Mouse (Mus musculus) midbrain, embryonic 15.5 days (tissue): ENCODE results near the gene Stk19. TPM values are rescaled to one million over a fixed set of nuclear protein-coding genes. Genes with fewer than 3 reads are reported as not detected.
"Not testable (repeated sequence)": the region's sequence is repeated elsewhere in the genome, so short reads cannot be mapped to it uniquely, and the experiment has no call there.

Experiments
- ATAC-seq: fragments of 200-750 bp; cut with Nextera tagmentation; replicated peaks from 2 replicates; pipeline ENCODE4 v1.8.0; 2017; ENCODE audit warnings: moderate TSS enrichment
- H3K27ac ChIP-seq: fragments of 300-500 bp; sonication (generic); 2 replicates; pipeline ENCODE4 v1.5.1; 2015; ENCODE audit warnings: mild to moderate bottlenecking, inconsistent platforms
- H3K27me3 ChIP-seq: fragments of 300-500 bp; sonication (generic); replicated peaks from 2 replicates; pipeline ENCODE4 v1.6.1; 2015; ENCODE audit warnings: inconsistent platforms
- H3K36me3 ChIP-seq: fragments of 300-500 bp; sonication (generic); replicated peaks from 2 replicates; pipeline ENCODE4 v1.6.1; 2015; ENCODE audit warnings: inconsistent platforms
- H3K4me1 ChIP-seq: fragments of 300-500 bp; sonication (generic); 2 replicates; pipeline ENCODE4 v1.6.1; 2015; ENCODE audit warnings: inconsistent platforms
- H3K4me2 ChIP-seq: fragments of 300-500 bp; sonication (generic); 2 replicates; pipeline ENCODE4 v1.6.1; 2015; ENCODE audit warnings: inconsistent platforms, mild to moderate bottlenecking, moderate library complexity
- H3K4me3 ChIP-seq: fragments of 300-500 bp; sonication (generic); 2 replicates; pipeline ENCODE4 v1.5.1; 2015; ENCODE audit warnings: mild to moderate bottlenecking, inconsistent platforms
- H3K9ac ChIP-seq: fragments of 300-500 bp; sonication (generic); 2 replicates; pipeline ENCODE4 v1.6.1; 2015; ENCODE audit warnings: mild to moderate bottlenecking, inconsistent platforms
- H3K9me3 ChIP-seq: fragments of 300-500 bp; sonication (generic); 2 replicates; pipeline ENCODE4 v1.6.1; 2016; ENCODE audit warnings: inconsistent platforms
- WGBS: fragments of 180-500 bp; shearing (Covaris S2); methylation state at CpG from one replicate; pipeline ENCODE4 v1.1.7; 2015; ENCODE audit warnings: mixed read lengths; 5-methylcytosine and 5-hydroxymethylcytosine counted together
- polyA plus RNA-seq: library from polyadenylated mRNA; unstranded; fragments of >200 nt; fragmentation: Nextera tagmentation; extraction: Ambion mirVana; gene quantifications from 2 replicates; pipeline ENCODE4 v1.2.1, GENCODE M21; 2015

Stk19 gene
- polyA plus RNA-seq, 1 experiment from 2014 or later: 41.2 TPM

DNA sequence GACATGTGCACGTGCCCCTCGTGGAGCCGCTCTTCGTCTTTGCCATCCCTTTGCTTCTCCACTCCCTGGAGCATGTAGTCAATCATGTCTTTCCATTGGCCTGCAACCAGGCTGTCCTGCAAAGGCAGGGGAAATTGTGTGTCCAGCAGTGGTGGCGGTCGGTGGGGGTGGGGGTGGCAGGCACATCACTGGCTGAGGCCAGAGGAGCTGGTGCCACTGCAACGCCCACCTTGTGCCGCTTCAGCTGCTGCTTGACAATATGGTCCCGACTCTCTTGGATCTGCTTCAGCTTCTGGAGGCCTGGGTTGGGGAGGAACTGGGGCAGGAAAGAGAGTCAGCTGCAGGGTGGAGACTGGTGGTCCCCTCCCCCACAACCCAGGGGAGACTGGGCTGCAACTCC, 34.0 kb downstream of the Stk19 start:
- H3K4me1 ChIP-seq, ATAC-seq, H3K27me3 ChIP-seq, H3K27ac ChIP-seq, H3K9ac ChIP-seq, H3K4me3 ChIP-seq, H3K36me3 ChIP-seq, H3K4me2 ChIP-seq, H3K9me3 ChIP-seq: not testable (repeated sequence)
- 90% methylated on average over 9 of the region's 9 CpGs for WGBS

DNA sequence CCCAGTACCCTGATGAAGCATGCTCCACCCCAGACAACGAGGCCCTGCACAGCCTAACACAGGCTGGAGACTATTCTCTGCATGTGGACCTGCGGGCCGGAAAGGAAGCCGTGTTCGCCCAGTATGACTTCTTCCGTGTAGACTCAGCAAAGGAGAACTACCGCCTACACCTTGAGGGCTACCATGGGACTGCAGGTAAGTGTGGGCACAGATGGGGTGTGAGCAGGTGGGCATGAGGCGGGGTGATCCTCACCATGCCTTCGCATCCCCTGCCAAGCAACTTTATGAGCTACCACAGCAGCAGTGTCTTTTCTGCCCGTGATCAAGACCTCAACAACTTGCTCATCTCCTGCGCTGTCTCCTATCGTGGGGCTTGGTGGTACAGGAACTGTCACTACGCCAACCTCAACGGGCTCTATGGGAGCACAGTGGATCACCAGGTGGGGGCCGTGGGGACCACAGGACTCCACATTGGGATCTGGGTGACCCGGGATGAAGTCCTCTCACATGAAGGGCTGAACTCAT, 35.9 kb downstream of the Stk19 start:
- not testable (repeated sequence) for H3K4me2 ChIP-seq, H3K4me1 ChIP-seq, H3K27me3 ChIP-seq, H3K9ac ChIP-seq, H3K27ac ChIP-seq, H3K4me3 ChIP-seq, H3K36me3 ChIP-seq, ATAC-seq, H3K9me3 ChIP-seq
- 93% methylated on average over 16 of the region's 16 CpGs for WGBS

DNA sequence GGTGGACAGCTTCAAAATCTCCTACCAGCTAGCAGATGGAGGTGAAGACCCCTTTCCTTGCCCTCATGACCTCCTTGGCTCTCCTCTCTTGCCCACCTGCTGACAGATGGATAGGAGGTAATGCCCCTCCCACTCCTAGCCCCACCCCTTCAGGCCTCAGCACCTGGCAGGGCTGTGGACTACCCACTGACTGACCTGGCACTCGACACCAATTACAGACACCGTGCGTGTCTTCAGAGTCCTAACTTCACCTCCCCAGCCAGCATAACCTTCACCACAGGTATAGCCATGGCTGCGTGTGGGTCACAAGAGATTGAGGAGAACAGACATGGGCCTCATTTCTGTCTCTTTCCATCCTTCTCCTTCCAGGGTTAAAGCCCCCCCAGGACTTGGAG, 37.2 kb downstream of the Stk19 start:
- 94% methylated on average over 4 of the region's 4 CpGs for WGBS
- no peaks in the 10 kb centered on the region for H3K27me3 ChIP-seq
- no peak overlapping the region for H3K4me3 ChIP-seq
- H3K9ac ChIP-seq: no peak overlapping the region
- H3K4me1 ChIP-seq: no peaks in the 10 kb centered on the region
- ATAC-seq: no peak
- H3K9me3 ChIP-seq: no peaks in the 10 kb centered on the region
- H3K27ac ChIP-seq: no peak overlapping the region
- H3K4me2 ChIP-seq: no peak overlapping the region
- H3K36me3 ChIP-seq: no peaks in the 10 kb centered on the region

- Histone ChIP-seq H3K9ac (no peak overlapping the region), H3K4me1 (no peaks in the 10 kb centered on the region), H3K4me2 (no peak overlapping the region), H3K9me3 (no peaks in the 10 kb centered on the region), H3K27ac (no peak overlapping the region), H3K36me3 (no peaks in the 10 kb centered on the region), H3K27me3 (no peaks in the 10 kb centered on the region), H3K4me3 (no peak overlapping the region)
- WGBS: 91% methylated on average over 15 of the region's 17 CpGs
- no peak for ATAC-seq
Measured at GRCm38 (mm10) chr17:34798866-34799530, 37.7 kb downstream of the Stk19 start.

DNA sequence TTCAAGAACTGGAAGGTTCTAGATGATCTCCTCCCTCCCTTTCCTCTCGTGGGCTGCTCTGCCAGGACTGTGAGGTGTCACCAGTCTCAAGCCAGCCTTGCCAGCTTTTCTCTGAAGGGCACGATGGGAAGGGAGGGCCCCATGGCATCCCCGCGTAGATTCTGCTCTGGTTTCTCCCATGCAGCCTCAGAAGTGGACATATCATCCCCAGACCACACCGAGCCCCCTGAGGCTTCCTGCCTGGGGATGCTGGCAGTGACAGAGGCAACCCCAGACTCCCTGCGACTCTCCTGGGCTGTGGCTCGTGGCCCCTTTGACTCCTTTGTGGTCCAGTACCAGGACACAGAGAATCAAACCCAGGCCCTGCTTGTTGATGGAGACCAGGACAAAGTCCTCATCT, 38.7 kb downstream of the Stk19 start:
- H3K4me1 ChIP-seq, ATAC-seq, H3K27ac ChIP-seq, H3K4me2 ChIP-seq, H3K36me3 ChIP-seq, H3K9ac ChIP-seq, H3K27me3 ChIP-seq, H3K9me3 ChIP-seq, H3K4me3 ChIP-seq: not testable (repeated sequence)
- 92% methylated on average over 7 of the region's 7 CpGs for WGBS

- not testable (repeated sequence) for H3K4me1 ChIP-seq, H3K27me3 ChIP-seq, H3K27ac ChIP-seq, ATAC-seq, H3K9me3 ChIP-seq, H3K4me2 ChIP-seq, H3K9ac ChIP-seq, H3K4me3 ChIP-seq, H3K36me3 ChIP-seq
- 90% methylated on average over 10 of the region's 10 CpGs for WGBS
Measured at GRCm38 (mm10) chr17:34797211-34797995, 39.3 kb downstream of the Stk19 start.

- H3K27me3 ChIP-seq: no peaks in the 10 kb centered on the region
- no peaks in the 10 kb centered on the region for H3K9me3 ChIP-seq
- 90% methylated on average over 8 of the region's 8 CpGs for WGBS
- H3K4me2 ChIP-seq: no peak overlapping the region
- no peaks in the 10 kb centered on the region for H3K36me3 ChIP-seq
- ATAC-seq: no peak
- no peak overlapping the region for H3K4me3 ChIP-seq
- no peak overlapping the region for H3K27ac ChIP-seq
- H3K4me1 ChIP-seq: no peaks in the 10 kb centered on the region
- no peak overlapping the region for H3K9ac ChIP-seq
Measured at GRCm38 (mm10) chr17:34796311-34797140, 40.2 kb downstream of the Stk19 start.

- no peak overlapping the region for H3K4me3 ChIP-seq
- H3K9ac ChIP-seq: no peak overlapping the region
- H3K4me1 ChIP-seq: no peaks in the 10 kb centered on the region
- H3K27ac ChIP-seq: no peak overlapping the region
- WGBS: 67% methylated on average over 9 of the region's 9 CpGs
- no peak for ATAC-seq
- no peak overlapping the region for H3K4me2 ChIP-seq
- H3K9me3 ChIP-seq: no peaks in the 10 kb centered on the region
- H3K27me3 ChIP-seq: no peaks in the 10 kb centered on the region
- H3K36me3 ChIP-seq: no peaks in the 10 kb centered on the region
Measured at GRCm38 (mm10) chr17:34795633-34796032, 41.1 kb downstream of the Stk19 start.

GRCm38 (mm10) chr17:34795016-34795415, 41.7 kb downstream of the Stk19 start:
- no peak for ATAC-seq
- WGBS: 88% methylated on average over 10 of the region's 10 CpGs
- no peaks in the 10 kb centered on the region for H3K9me3 ChIP-seq

DNA sequence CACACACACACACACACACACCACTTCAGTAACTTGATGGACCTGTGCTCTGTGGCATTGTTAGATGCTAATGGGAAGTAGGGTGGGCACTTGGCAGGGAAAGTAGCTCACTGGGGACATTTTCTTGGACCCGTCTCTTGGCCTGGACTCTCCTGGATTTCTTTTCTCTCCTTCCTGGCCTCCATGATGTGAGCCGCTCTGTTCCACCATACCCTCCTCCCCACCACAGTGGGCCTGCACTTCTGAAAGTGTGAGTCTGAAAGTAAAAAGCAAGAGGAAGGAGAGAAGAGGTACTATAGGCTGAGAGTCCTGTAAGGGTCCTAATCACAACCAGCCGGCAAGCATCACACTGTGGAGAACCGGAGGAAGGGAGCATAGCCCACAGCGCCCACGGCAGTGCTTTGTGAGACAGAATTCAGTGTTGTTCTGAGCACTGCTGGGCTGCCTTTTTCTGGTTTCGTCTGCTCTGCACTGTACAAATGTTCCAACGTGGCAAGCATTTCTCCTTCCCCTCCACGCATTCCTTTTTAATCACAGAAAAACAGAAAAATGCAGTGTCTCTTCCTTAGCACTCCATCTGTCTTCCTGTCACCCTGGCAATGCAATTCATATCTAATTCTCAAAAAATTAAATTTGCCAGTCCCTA, 58.9 kb downstream of the Stk19 start:
- 80% methylated on average over 9 of the region's 9 CpGs for WGBS
- H3K9me3 ChIP-seq: peaks cover 4% of the 10 kb centered on the region; the same call in 1 of the 2 replicates
- H3K9ac ChIP-seq: no peak overlapping the region
- no peaks in the 10 kb centered on the region for H3K36me3 ChIP-seq
- ATAC-seq: no peak
- H3K4me1 ChIP-seq: no peaks in the 10 kb centered on the region
- H3K4me3 ChIP-seq: no peak overlapping the region
- H3K27ac ChIP-seq: no peak overlapping the region
- H3K4me2 ChIP-seq: no peak overlapping the region
- no peaks in the 10 kb centered on the region for H3K27me3 ChIP-seq

More at GRCm38 (mm10) chr17:34795016-34795415, 41.7 kb downstream of the Stk19 start:
- no peak overlapping the region for H3K9ac ChIP-seq
- no peaks in the 10 kb centered on the region for H3K4me1 ChIP-seq
- H3K4me3 ChIP-seq: no peak overlapping the region
- H3K27ac ChIP-seq: no peak overlapping the region
- no peaks in the 10 kb centered on the region for H3K36me3 ChIP-seq
- H3K27me3 ChIP-seq: no peaks in the 10 kb centered on the region
- H3K4me2 ChIP-seq: no peak overlapping the region
